Mouse (Mus musculus) naive thymus-derived CD4-positive, alpha-beta T cell, adult 2 months (primary cell): Measurements from ENCODE around the gene P2rx4.

Source experiments
- DNase-seq: peaks from one replicate; pipeline ENCODE4 v3.0.0-alpha.2; 2011; ENCODE audit warnings: low read depth

The P2rx4 gene

GRCm38 (mm10) chr5:122756680-122757079 lies 49.3 kb downstream of the P2rx4 start:
- DNase-seq, result no peak

GRCm38 (mm10) chr5:122763271-122764031 lies 56.1 kb downstream of the P2rx4 start:
- DNase-seq, result no peak

- DNase-seq, result no peak
Observed at GRCm38 (mm10) chr5:122764032-122764464, 56.7 kb downstream of the P2rx4 start.

GRCm38 (mm10) chr5:122767283-122767682 lies 59.9 kb downstream of the P2rx4 start:
- no peak for DNase-seq

GRCm38 (mm10) chr5:122769101-122769568 lies 61.8 kb downstream of the P2rx4 start:
- DNase-seq, result no peak

- DNase-seq, result no peak
Observed at GRCm38 (mm10) chr5:122770304-122770703, 63.0 kb downstream of the P2rx4 start.

GRCm38 (mm10) chr5:122770806-122771261 lies 63.5 kb downstream of the P2rx4 start:
- no peak for DNase-seq

GRCm38 (mm10) chr5:122771428-122771827 lies 64.1 kb downstream of the P2rx4 start:
- no peak for DNase-seq

GRCm38 (mm10) chr5:122773756-122774155 lies 66.4 kb downstream of the P2rx4 start:
- DNase-seq, result no peak

- no peak for DNase-seq
Observed at GRCm38 (mm10) chr5:122774743-122775611, 67.6 kb downstream of the P2rx4 start.

- DNase-seq, result no peak
Observed at GRCm38 (mm10) chr5:122775646-122776286, 68.4 kb downstream of the P2rx4 start.

GRCm38 (mm10) chr5:122777322-122777721 lies 70.0 kb downstream of the P2rx4 start:
- peak; percentile 18 for DNase-seq

- peak; percentile 55 for DNase-seq
Observed at GRCm38 (mm10) chr5:122778231-122779226, 71.2 kb downstream of the P2rx4 start.
